Mouse (Mus musculus) testis, adult 2 months (tissue): ENCODE results near the gene Fbxl22.

Experiments
- CTCF ChIP-seq: fragments of 200-500 bp; IDR thresholded peaks from 2 replicates; pipeline ENCODE4 v1.5.1; 2012; ENCODE audit warnings: low read depth, mild to moderate bottlenecking, inconsistent platforms, low read length, moderate library complexity; ENCODE audit not compliant: control insufficient read depth, insufficient read depth, insufficient replicate concordance
- POLR2A ChIP-seq: fragments of 200-500 bp; IDR thresholded peaks from 2 replicates; pipeline ENCODE4 v1.6.1; 2012; ENCODE audit warnings: low read depth, mild to moderate bottlenecking, inconsistent platforms, low read length, moderate library complexity; ENCODE audit not compliant: control insufficient read depth

GRCm38 (mm10) chr9:66560295-66560694, 45.9 kb upstream of the Fbxl22 start:
- no peak for TF ChIP-seq CTCF
- no peak for TF ChIP-seq POLR2A
